Mouse (Mus musculus): ENCODE results near the gene Zfp827. TPM values are rescaled to one million over a fixed set of nuclear protein-coding genes. Genes with fewer than 3 reads are reported as not detected.

Gene Zfp827
- polyA plus RNA-seq, 1 experiment, result 4.3 TPM

- H3K4me3 ChIP-seq (ENCODE audit: extremely low read depth, insufficient read depth, insufficient read length), result no peak overlapping the region
- no peaks in the 10 kb centered on the region for H3K36me3 ChIP-seq (ENCODE audit: control insufficient read depth, insufficient read depth, low read length)
- no peaks in the 10 kb centered on the region for H3K27me3 ChIP-seq (ENCODE audit: control insufficient read depth, insufficient read depth, low read length)
- 90% methylated on average over 3 of the region's 3 CpGs for WGBS
- DNase-seq (ENCODE audit: low read depth in 1 of 2, low spot score in 2 of 2), result no peak
- no peaks in the 10 kb centered on the region for H3K4me1 ChIP-seq (ENCODE audit: control insufficient read depth, insufficient read depth, insufficient read length)
- TF ChIP-seq POLR2A (IDR thresholded peaks at IDR 0.05; ENCODE audit: low read depth, low read length), result no peak
- TF ChIP-seq CTCF (IDR thresholded peaks at IDR 0.05; ENCODE audit: extremely low read depth, insufficient read depth, insufficient read length, insufficient replicate concordance), result no peak
- H3K27ac ChIP-seq (ENCODE audit: insufficient read depth, low read length), result no peak overlapping the region
Measured at GRCm38 (mm10) chr8:79208181-79208580, 179.9 kb downstream of the Zfp827 start.

GRCm38 (mm10) chr8:79208691-79209640 is 180.7 kb downstream of the Zfp827 start:
- Histone ChIP-seq H3K36me3 (ENCODE audit: control insufficient read depth, insufficient read depth, low read length) (no peaks in the 10 kb centered on the region), H3K27ac (ENCODE audit: insufficient read depth, low read length) (no peak overlapping the region), H3K27me3 (ENCODE audit: control insufficient read depth, insufficient read depth, low read length) (no peaks in the 10 kb centered on the region), H3K4me3 (ENCODE audit: extremely low read depth, insufficient read depth, insufficient read length) (no peak overlapping the region), H3K4me1 (ENCODE audit: control insufficient read depth, insufficient read depth, insufficient read length) (no peaks in the 10 kb centered on the region)
- TF ChIP-seq CTCF (IDR thresholded peaks at IDR 0.05; ENCODE audit: extremely low read depth, insufficient read depth, insufficient read length, insufficient replicate concordance) (no peak), POLR2A (IDR thresholded peaks at IDR 0.05; ENCODE audit: low read depth, low read length) (no peak)
- no peak for DNase-seq (ENCODE audit: low read depth in 1 of 2, low spot score in 2 of 2)
- WGBS, result 66% methylated on average over 15 of the region's 15 CpGs

GRCm38 (mm10) chr8:79209641-79210358 is 181.6 kb downstream of the Zfp827 start:
- Histone ChIP-seq H3K36me3 (ENCODE audit: control insufficient read depth, insufficient read depth, low read length) (no peaks in the 10 kb centered on the region), H3K27ac (ENCODE audit: insufficient read depth, low read length) (no peak overlapping the region), H3K4me1 (ENCODE audit: control insufficient read depth, insufficient read depth, insufficient read length) (no peaks in the 10 kb centered on the region), H3K27me3 (ENCODE audit: control insufficient read depth, insufficient read depth, low read length) (no peaks in the 10 kb centered on the region), H3K4me3 (ENCODE audit: extremely low read depth, insufficient read depth, insufficient read length) (peak overlapping the region; percentile 32; the same call in 1 of the 2 replicates)
- no peak for DNase-seq (ENCODE audit: low read depth in 1 of 2, low spot score in 2 of 2)
- TF ChIP-seq CTCF (IDR thresholded peaks at IDR 0.05; ENCODE audit: extremely low read depth, insufficient read depth, insufficient read length, insufficient replicate concordance) (no peak), POLR2A (IDR thresholded peaks at IDR 0.05; ENCODE audit: low read depth, low read length) (no peak)
- WGBS, result 6% methylated on average over 27 of the region's 27 CpGs

GRCm38 (mm10) chr8:79211630-79212029 is 183.4 kb downstream of the Zfp827 start:
- no peaks in the 10 kb centered on the region for H3K27me3 ChIP-seq (ENCODE audit: control insufficient read depth, insufficient read depth, low read length)
- no peak overlapping the region for H3K27ac ChIP-seq (ENCODE audit: insufficient read depth, low read length)
- H3K4me1 ChIP-seq (ENCODE audit: control insufficient read depth, insufficient read depth, insufficient read length), result no peaks in the 10 kb centered on the region
- H3K36me3 ChIP-seq (ENCODE audit: control insufficient read depth, insufficient read depth, low read length), result no peaks in the 10 kb centered on the region
- no peak overlapping the region for H3K4me3 ChIP-seq (ENCODE audit: extremely low read depth, insufficient read depth, insufficient read length)
- DNase-seq (ENCODE audit: low read depth in 1 of 2, low spot score in 2 of 2), result no peak
- TF ChIP-seq POLR2A (IDR thresholded peaks at IDR 0.05; ENCODE audit: low read depth, low read length), result no peak
- 82% methylated on average over 9 of the region's 9 CpGs for WGBS

GRCm38 (mm10) chr8:79222106-79222751 is 194.0 kb downstream of the Zfp827 start:
- H3K4me3 ChIP-seq (ENCODE audit: extremely low read depth, insufficient read depth, insufficient read length), result no peak overlapping the region
- DNase-seq (ENCODE audit: low read depth in 1 of 2, low spot score in 2 of 2), result no peak
- WGBS, result 89% methylated on average over 5 of the region's 5 CpGs
- H3K27me3 ChIP-seq (ENCODE audit: control insufficient read depth, insufficient read depth, low read length), result no peaks in the 10 kb centered on the region
- no peak overlapping the region for H3K27ac ChIP-seq (ENCODE audit: insufficient read depth, low read length)
- H3K36me3 ChIP-seq (ENCODE audit: control insufficient read depth, insufficient read depth, low read length), result no peaks in the 10 kb centered on the region
- TF ChIP-seq POLR2A (IDR thresholded peaks at IDR 0.05; ENCODE audit: low read depth, low read length) (no peak), CTCF (IDR thresholded peaks at IDR 0.05; ENCODE audit: extremely low read depth, insufficient read depth, insufficient read length, insufficient replicate concordance) (no peak)
- no peaks in the 10 kb centered on the region for H3K4me1 ChIP-seq (ENCODE audit: control insufficient read depth, insufficient read depth, insufficient read length)

- DNase-seq (ENCODE audit: low read depth in 1 of 2, low spot score in 2 of 2), result no peak
- Histone ChIP-seq H3K27ac (ENCODE audit: insufficient read depth, low read length) (no peak overlapping the region), H3K4me1 (ENCODE audit: control insufficient read depth, insufficient read depth, insufficient read length) (no peaks in the 10 kb centered on the region), H3K36me3 (ENCODE audit: control insufficient read depth, insufficient read depth, low read length) (no peaks in the 10 kb centered on the region), H3K4me3 (ENCODE audit: extremely low read depth, insufficient read depth, insufficient read length) (no peak overlapping the region), H3K27me3 (ENCODE audit: control insufficient read depth, insufficient read depth, low read length) (no peaks in the 10 kb centered on the region)
- TF ChIP-seq POLR2A (IDR thresholded peaks at IDR 0.05; ENCODE audit: low read depth, low read length), result no peak
- 71% methylated on average over 5 of the region's 5 CpGs for WGBS
Measured at GRCm38 (mm10) chr8:79222752-79223141, 194.5 kb downstream of the Zfp827 start.
